Mouse (Mus musculus): ENCODE data around the gene Aknad1. TPM values are rescaled to one million over a fixed set of nuclear protein-coding genes. Genes with fewer than 3 reads are reported as not detected.

The Aknad1 gene
- polyA plus RNA-seq, 1 experiment from 2014 or later: not detected

- no peak overlapping the region for H3K27ac ChIP-seq
- H3K9me3 ChIP-seq (replicated peaks): no peaks in the 10 kb centered on the region
- peaks cover 41% of the 10 kb centered on the region for H3K36me3 ChIP-seq
- no peak for ATAC-seq (replicated peaks; ENCODE audit: insufficient number of reproducible peaks, insufficient read depth, low FRiP score, low read depth)
- no peaks in the 10 kb centered on the region for H3K4me1 ChIP-seq (replicated peaks)
- no peak overlapping the region for H3K4me3 ChIP-seq
- 72% methylated on average over 5 of the region's 5 CpGs for WGBS
- H3K27me3 ChIP-seq: no peaks in the 10 kb centered on the region
- H3K9ac ChIP-seq: no peak overlapping the region
- H3K4me2 ChIP-seq: no peak overlapping the region
These were observed 66.2 kb downstream of the Aknad1 start for GRCm38 (mm10) chr3:108805622-108806021.

- 58% methylated on average over 4 of the region's 4 CpGs for WGBS
- Histone ChIP-seq H3K9me3 (replicated peaks) (no peaks in the 10 kb centered on the region), H3K36me3 (peaks cover 35% of the 10 kb centered on the region), H3K4me3 (no peak overlapping the region), H3K27ac (no peak overlapping the region), H3K4me1 (replicated peaks) (0 out of 2 replicates have a peak, but pooled peaks cover 2% of the 10 kb centered on the region), H3K4me2 (no peak overlapping the region), H3K9ac (no peak overlapping the region), H3K27me3 (no peaks in the 10 kb centered on the region)
- no peak for ATAC-seq (replicated peaks; ENCODE audit: insufficient number of reproducible peaks, insufficient read depth, low FRiP score, low read depth)
These were observed 71.3 kb downstream of the Aknad1 start for GRCm38 (mm10) chr3:108810747-108811263.

- ATAC-seq (replicated peaks; ENCODE audit: insufficient number of reproducible peaks, insufficient read depth, low FRiP score, low read depth): no peak
- Histone ChIP-seq H3K9me3 (replicated peaks) (no peaks in the 10 kb centered on the region), H3K27ac (no peak overlapping the region), H3K4me1 (replicated peaks) (0 out of 2 replicates have a peak, but pooled peaks cover 2% of the 10 kb centered on the region), H3K9ac (no peak overlapping the region), H3K4me3 (no peak overlapping the region), H3K27me3 (no peaks in the 10 kb centered on the region), H3K4me2 (no peak overlapping the region), H3K36me3 (peaks cover 35% of the 10 kb centered on the region)
- 60% methylated on average over 4 of the region's 4 CpGs for WGBS
These were observed 76.2 kb downstream of the Aknad1 start for GRCm38 (mm10) chr3:108815631-108816030.

GRCm38 (mm10) chr3:108830493-108830892, 91.0 kb downstream of the Aknad1 start:
- H3K4me1 ChIP-seq (replicated peaks): peaks cover 11% of the 10 kb centered on the region
- H3K4me2 ChIP-seq: peak overlapping the region; percentile 0; the same call in 1 of the 2 replicates
- H3K27me3 ChIP-seq: no peaks in the 10 kb centered on the region
- peaks cover 12% of the 10 kb centered on the region; the same call in 1 of the 2 replicates for H3K36me3 ChIP-seq
- no peak overlapping the region for H3K4me3 ChIP-seq
- no peaks in the 10 kb centered on the region for H3K9me3 ChIP-seq (replicated peaks)
- H3K27ac ChIP-seq: peak overlapping the region; percentile 0; the same call in 1 of the 2 replicates
- H3K9ac ChIP-seq: no peak overlapping the region
- WGBS: 54% methylated on average over 11 of the region's 11 CpGs
- ATAC-seq (replicated peaks; ENCODE audit: insufficient number of reproducible peaks, insufficient read depth, low FRiP score, low read depth): peak; percentile 83

GRCm38 (mm10) chr3:108831750-108832149, 92.3 kb downstream of the Aknad1 start:
- Histone ChIP-seq H3K27ac (no peak overlapping the region), H3K4me2 (no peak overlapping the region), H3K4me1 (replicated peaks) (peaks cover 11% of the 10 kb centered on the region), H3K9ac (no peak overlapping the region), H3K36me3 (peaks cover 5% of the 10 kb centered on the region; the same call in 1 of the 2 replicates), H3K4me3 (no peak overlapping the region), H3K9me3 (replicated peaks) (no peaks in the 10 kb centered on the region), H3K27me3 (no peaks in the 10 kb centered on the region)
- WGBS: 94% methylated on average over 6 of the region's 6 CpGs
- ATAC-seq (replicated peaks; ENCODE audit: insufficient number of reproducible peaks, insufficient read depth, low FRiP score, low read depth): no peak

Other genes starting within 250 kb of the Aknad1 start
- gene 1700013F07Rik, start 205.5 kb upstream of the Aknad1 start, polyA plus RNA-seq (2015; fragmentation: Nextera tagmentation; extraction: Ambion mirVana): 0.19 TPM in 1 of 2 replicates, not detected in the other
- 1.0 and 1.7 TPM in 2 replicates for gene 5330417C22Rik, start 203.1 kb upstream of the Aknad1 start, polyA plus RNA-seq (2015; fragmentation: Nextera tagmentation; extraction: Ambion mirVana)
- gene Tmem167b, start 177.2 kb upstream of the Aknad1 start, polyA plus RNA-seq (2015; fragmentation: Nextera tagmentation; extraction: Ambion mirVana): 29.7 and 32.5 TPM in 2 replicates
- gene Taf13, start 168.0 kb upstream of the Aknad1 start, polyA plus RNA-seq (2015; fragmentation: Nextera tagmentation; extraction: Ambion mirVana): 24.6 and 24.7 TPM in 2 replicates
- gene Wdr47, start 148.4 kb upstream of the Aknad1 start, polyA plus RNA-seq (2015; fragmentation: Nextera tagmentation; extraction: Ambion mirVana): 7.0 and 8.8 TPM in 2 replicates
- 50.3 and 50.9 TPM in 2 replicates for gene Clcc1, start 85.7 kb upstream of the Aknad1 start, polyA plus RNA-seq (2015; fragmentation: Nextera tagmentation; extraction: Ambion mirVana)
- gene Gpsm2, start 17.3 kb upstream of the Aknad1 start, polyA plus RNA-seq (2015; fragmentation: Nextera tagmentation; extraction: Ambion mirVana): 25.0 and 27.6 TPM in 2 replicates
- 28.1 and 29.9 TPM in 2 replicates for gene Stxbp3, start 100.9 kb downstream of the Aknad1 start, polyA plus RNA-seq (2015; fragmentation: Nextera tagmentation; extraction: Ambion mirVana)
- gene Fndc7, start 150.3 kb downstream of the Aknad1 start, polyA plus RNA-seq (2015; fragmentation: Nextera tagmentation; extraction: Ambion mirVana): 0.09 and 0.36 TPM in 2 replicates
- gene Prpf38b, start 172.1 kb downstream of the Aknad1 start, polyA plus RNA-seq (2015; fragmentation: Nextera tagmentation; extraction: Ambion mirVana): 48.1 and 51.6 TPM in 2 replicates
- 0.25 TPM in 1 of 2 replicates, not detected in the other for gene Henmt1, start 200.2 kb downstream of the Aknad1 start, polyA plus RNA-seq (2015; fragmentation: Nextera tagmentation; extraction: Ambion mirVana)
- gene Gm9857, start 200.8 kb downstream of the Aknad1 start, polyA plus RNA-seq (2015; fragmentation: Nextera tagmentation; extraction: Ambion mirVana): not detected in 2 replicates

All from heart, embryonic 15.5 days (tissue).